Mouse (Mus musculus): ENCODE data around the gene Ttc7b.

- peak; percentile 84 for TF ChIP-seq CTCF (IDR thresholded peaks at IDR 0.05; ENCODE audit: low read depth)
- no peak for TF ChIP-seq EP300 (optimal IDR thresholded peaks at IDR 0.05)
Measured at GRCm38 (mm10) chr12:100479892-100480621, 40.6 kb downstream of the Ttc7b start.
